Comparison of ENCODE assay signal across 13 mouse cellular contexts in genomic region chr3:153594531-153594930, GRCm38 (mm10).
"Had no signal": no experiment of that assay in that cellular context is flagged by ENCODE, and none has a peak within 500 bp of the region (broad histone marks: within the 10 kb centered on the region; RNA-seq: fewer than 3 reads in every experiment).

No protein-coding gene starts in this region.

- ATAC-seq: intestine, embryonic 16.5 days had no signal

- H3K27ac ChIP-seq: kidney, embryonic 15.5 days; limb, embryonic 13.5 days; liver, embryonic 14.5 days had no signal

- H3K4me3 ChIP-seq: kidney, embryonic 15.5 days; limb, embryonic 13.5 days; neural tube, embryonic 13.5 days had no signal

- DNase-seq: kidney, adult 2 months; kidney, postnatal 14 days; lung, adult 18-20 months; retina, postnatal 1 day; right cerebral cortex, postnatal 4 days; spleen, adult 18-20 months; thymus, adult 2 months; thymus, postnatal 25 days had no signal

- H3K36me3 ChIP-seq: kidney, embryonic 15.5 days; limb, embryonic 13.5 days; neural tube, embryonic 13.5 days had no signal

- H3K9me3 ChIP-seq: kidney, embryonic 15.5 days; limb, embryonic 13.5 days; neural tube, embryonic 13.5 days had no signal

- H3K27me3 ChIP-seq: kidney, embryonic 15.5 days; neural tube, embryonic 13.5 days had no signal

- H3K9ac ChIP-seq: kidney, embryonic 15.5 days; limb, embryonic 13.5 days; liver, embryonic 14.5 days; neural tube, embryonic 13.5 days had no signal

- H3K4me2 ChIP-seq: kidney, embryonic 15.5 days; limb, embryonic 13.5 days; neural tube, embryonic 13.5 days had no signal
